Mouse (Mus musculus) neural tube, embryonic 13.5 days (tissue): ENCODE results near the gene Reps1. TPM values are rescaled to one million over a fixed set of nuclear protein-coding genes. Genes with fewer than 3 reads are reported as not detected.

Experiments used
- polyA plus RNA-seq: library from polyadenylated mRNA; unstranded; fragments of >200 nt; fragmentation: Nextera tagmentation; extraction: Ambion mirVana; gene quantifications from 2 replicates; pipeline ENCODE4 v1.2.1, GENCODE M21; 2015

Gene Reps1
- polyA plus RNA-seq, 1 experiment from 2014 or later: 22.3 TPM

Other genes with a start within 250 kb of the Reps1 start
- gene Heca, start 107.8 kb upstream of the Reps1 start, polyA plus RNA-seq: 3.1 and 3.5 TPM in 2 replicates
- 99.0 and 103 TPM in 2 replicates for gene Abracl, start 32.6 kb upstream of the Reps1 start, polyA plus RNA-seq
- gene Ect2l, start 155.0 kb downstream of the Reps1 start, polyA plus RNA-seq: 0.32 TPM in 1 of 2 replicates, not detected in the other
- gene Ccdc28a, start 179.1 kb downstream of the Reps1 start, polyA plus RNA-seq: 6.5 and 8.7 TPM in 2 replicates